Mouse (Mus musculus) ES-E14 (cell line): ENCODE results near the gene Cd80. TPM values are rescaled to one million over a fixed set of nuclear protein-coding genes. Genes with fewer than 3 reads are reported as not detected.
A peak's percentile ranks its signal among the peaks of the same experiment; 100 is the strongest.

Source experiments
- DNase-seq: peaks from one replicate; pipeline ENCODE4 v3.0.0-alpha.2; 2013; ENCODE audit warnings: low read depth, low spot score
- H3K27ac ChIP-seq: 2 replicates; pipeline ENCODE4 v1.5.1; 2012; ENCODE audit warnings: low read depth, mild to moderate bottlenecking, low read length, moderate library complexity, mixed read lengths; ENCODE audit not compliant: poor library complexity, insufficient read depth, severe bottlenecking
- H3K36me3 ChIP-seq: 2 replicates; pipeline ENCODE4 v1.6.1; 2012; ENCODE audit warnings: mild to moderate bottlenecking, low read length, moderate library complexity, mixed read lengths; ENCODE audit not compliant: control insufficient read depth, poor library complexity, insufficient read depth, severe bottlenecking
- H3K4me1 ChIP-seq, 2 experiments: fragments of 150-350 bp in 1 of 2; sonication (generic) in 1 of 2; 2 replicates each; pipeline ENCODE4 v1.6.1; 2012; ENCODE audit warnings: low read length in 2 of 2, mild to moderate bottlenecking in 1 of 2, mixed read lengths in 1 of 2; ENCODE audit not compliant: control insufficient read depth in 2 of 2, insufficient read depth in 2 of 2, poor library complexity in 1 of 2
- H3K4me3 ChIP-seq, 2 experiments: fragments of 150-350 bp in 1 of 2; sonication (generic) in 1 of 2; 2 replicates each; pipeline ENCODE4 v1.5.1; 2012; ENCODE audit warnings: low read length in 2 of 2, low read depth in 1 of 2, mild to moderate bottlenecking in 1 of 2, mixed read lengths in 1 of 2; ENCODE audit not compliant: insufficient read depth in 1 of 2, poor library complexity in 1 of 2, severe bottlenecking in 1 of 2
- H3K9ac ChIP-seq: 2 replicates; pipeline ENCODE4 v1.6.1; 2012; ENCODE audit warnings: low read depth, mild to moderate bottlenecking, low read length, mixed read lengths; ENCODE audit not compliant: poor library complexity, insufficient read depth, severe bottlenecking
- H3K9me3 ChIP-seq: fragments of 150-350 bp; sonication (generic); 2 replicates; pipeline ENCODE4 v1.6.1; 2012; ENCODE audit warnings: low read depth, mild to moderate bottlenecking, low read length; ENCODE audit not compliant: control insufficient read depth, insufficient read depth
- CHD2 ChIP-seq: IDR thresholded peaks from 2 replicates; pipeline ENCODE4 v1.6.1; 2014; ENCODE audit warnings: mild to moderate bottlenecking, low read depth, low read length, inconsistent platforms
- HCFC1 ChIP-seq: IDR thresholded peaks from 2 replicates; pipeline ENCODE4 v1.6.1; 2012; ENCODE audit warnings: low read length, inconsistent platforms, borderline replicate concordance; ENCODE audit not compliant: insufficient read depth
- MAFK ChIP-seq: IDR thresholded peaks from 2 replicates; pipeline ENCODE4 v1.6.1; 2014; ENCODE audit warnings: mild to moderate bottlenecking, low read depth, low read length, inconsistent platforms; ENCODE audit not compliant: insufficient read depth
- ZC3H11A ChIP-seq: IDR thresholded peaks from 2 replicates; pipeline ENCODE4 v1.6.1; 2012; ENCODE audit warnings: low read depth, mild to moderate bottlenecking, inconsistent platforms, low read length, borderline replicate concordance
- ZNF384 ChIP-seq: IDR thresholded peaks from 2 replicates; pipeline ENCODE4 v1.6.1; 2012; ENCODE audit warnings: low read depth, low read length, inconsistent platforms
- in situ Hi-C, 2 experiments: fragments of 600-800 bp; cut with MboI; formaldehyde crosslinking; loops; one replicate each; pipeline ENCODE4 v1.15.1; 2025; ENCODE audit warnings: low sequenced_read_pairs in 2 of 2, inconsistent platforms in 1 of 2; ENCODE audit not compliant: unreplicated experiment in 2 of 2
- total RNA-seq: library from RNA; depleted of rRNA; stranded (reverse); fragments of 300-350 nt; gene quantifications from 2 replicates; pipeline ENCODE4 v1.2.3, GENCODE M21; 2012

Gene Cd80
- total RNA-seq, 1 experiment, result 11.1 TPM

- Histone ChIP-seq H3K27ac (peak overlapping the region; percentile 65), H3K9me3 (no peaks in the 10 kb centered on the region), H3K9ac (peak overlapping the region; percentile 85), H3K4me3 (peak overlapping the region; percentile 75 to 95), H3K4me1 (peaks cover 8 to 11% of the 10 kb centered on the region in 2 experiments), H3K36me3 (peaks cover 13% of the 10 kb centered on the region; the same call in 1 of the 2 replicates)
- no peak for TF ChIP-seq HCFC1
- no peak for TF ChIP-seq ZC3H11A
- no peak for TF ChIP-seq CHD2
- TF ChIP-seq MAFK, result no peak
- no peak for TF ChIP-seq ZNF384
- in situ Hi-C loops, result no loop called here
- DNase-seq, result no peak
These were observed 3.7 kb upstream of the Cd80 start for GRCm38 (mm10) chr16:38451421-38452205.

- H3K4me1 ChIP-seq, result peaks cover 10 to 17% of the 10 kb centered on the region in 2 experiments
- peaks cover 6% of the 10 kb centered on the region; the same call in 1 of the 2 replicates for H3K36me3 ChIP-seq
- TF ChIP-seq HCFC1, result peak; percentile 53; the same call in 1 of the 2 replicates
- TF ChIP-seq ZC3H11A, result no peak
- no peak for TF ChIP-seq CHD2
- no peak for TF ChIP-seq MAFK
- peak within 1 kb of the TSS; percentile 85 for H3K9ac ChIP-seq
- in situ Hi-C loops, result no loop called here
- H3K27ac ChIP-seq, result peak within 1 kb of the TSS; percentile 65
- no peaks in the 10 kb centered on the region for H3K9me3 ChIP-seq
- no peak for DNase-seq
- H3K4me3 ChIP-seq, result peak within 1 kb of the TSS; percentile 75 to 95
These were observed 2.7 kb upstream of the Cd80 start, which contains the start of gene Adprh for GRCm38 (mm10) chr16:38452442-38453202. Gene Adprh, minus strand, starts transcription at chr16:38452703.

DNA sequence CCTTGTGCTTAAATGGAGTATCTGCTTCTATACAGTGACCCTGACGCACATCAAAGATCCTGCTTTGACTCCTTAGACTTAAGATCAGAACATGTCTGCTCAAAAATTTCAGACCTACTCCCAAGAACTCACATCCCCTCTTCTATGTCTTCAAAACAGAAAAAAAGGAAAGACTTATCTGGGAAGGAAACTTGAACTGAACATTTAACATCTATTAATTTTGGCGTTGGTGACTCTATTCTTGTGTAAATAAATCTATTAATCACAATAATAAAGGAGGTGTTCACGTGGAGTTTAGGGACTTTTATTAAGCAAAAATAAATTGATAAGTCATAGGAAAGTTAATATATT, 2.2 kb upstream of the Cd80 start:
- H3K9ac ChIP-seq, result peak overlapping the region; percentile 85
- peaks cover 8 to 17% of the 10 kb centered on the region in 2 experiments for H3K4me1 ChIP-seq
- no peaks in the 10 kb centered on the region for H3K9me3 ChIP-seq
- H3K27ac ChIP-seq, result peak overlapping the region; percentile 54; the same call in 1 of the 2 replicates
- no peak for TF ChIP-seq CHD2
- no peak for TF ChIP-seq ZNF384
- TF ChIP-seq MAFK, result no peak
- no peak for TF ChIP-seq HCFC1
- no peak for TF ChIP-seq ZC3H11A
- in situ Hi-C loops, result no loop called here
- H3K4me3 ChIP-seq, result peak overlapping the region; percentile 75 to 95
- DNase-seq, result no peak
- peaks cover 6% of the 10 kb centered on the region; the same call in 1 of the 2 replicates for H3K36me3 ChIP-seq

DNA sequence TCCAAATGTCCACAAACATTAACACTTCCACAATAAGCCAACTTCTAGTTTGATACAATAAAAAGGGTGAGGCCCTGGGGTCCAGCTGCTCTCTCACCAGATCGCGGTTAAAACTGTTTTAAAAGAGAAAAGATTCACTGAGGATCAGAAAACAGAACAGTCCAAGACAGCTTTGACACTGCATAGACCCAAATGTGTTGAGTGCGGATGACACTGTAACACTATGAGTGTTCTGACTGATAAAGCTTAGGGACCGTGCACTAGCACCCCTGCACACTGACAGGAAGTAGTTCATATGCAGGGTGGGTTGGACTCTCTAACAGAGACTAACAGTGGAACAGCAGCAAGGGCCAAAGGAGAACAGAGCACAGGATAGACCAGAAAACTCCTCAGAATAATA, 1.4 kb upstream of the Cd80 start:
- H3K36me3 ChIP-seq, result peaks cover 6% of the 10 kb centered on the region; the same call in 1 of the 2 replicates
- H3K27ac ChIP-seq, result no peak overlapping the region
- H3K9me3 ChIP-seq, result no peaks in the 10 kb centered on the region
- H3K4me1 ChIP-seq, result peaks cover 10 to 17% of the 10 kb centered on the region in 2 experiments
- no peak for DNase-seq
- H3K4me3 ChIP-seq, result no peak overlapping the region
- no peak for TF ChIP-seq ZNF384
- TF ChIP-seq CHD2, result no peak
- no peak for TF ChIP-seq ZC3H11A
- no peak for TF ChIP-seq HCFC1
- no peak for TF ChIP-seq MAFK
- no peak overlapping the region; the same call in 1 of the 2 replicates for H3K9ac ChIP-seq
- in situ Hi-C loops, result no loop called here
